Mouse (Mus musculus): Measurements from ENCODE around the gene Pld2.

GRCm38 (mm10) chr11:70595638-70596037 is 55.8 kb downstream of the Pld2 start:
- TF ChIP-seq POLR2A (IDR thresholded peaks at IDR 0.05; ENCODE audit: insufficient read depth, low read depth, low read length), result no peak
- TF ChIP-seq CTCF (IDR thresholded peaks at IDR 0.05; ENCODE audit: insufficient read depth, low read depth, low read length), result no peak
